Mouse (Mus musculus) heart, postnatal 25 days (tissue): ENCODE results near the gene Fam161b. TPM values are rescaled to one million over a fixed set of nuclear protein-coding genes. Genes with fewer than 3 reads are reported as not detected.

Source experiments
- total RNA-seq, 2 experiments: library from RNA; stranded (reverse); gene quantifications; 2 replicates each; pipeline ENCODE4 v1.2.3; 2021

Gene Fam161b
- total RNA-seq, 2 experiments from 2014 or later = 8.3 to 8.5 TPM

Other genes starting within 250 kb of the Fam161b start
- gene Dnal1, start 247.5 kb downstream of the Fam161b start, total RNA-seq = 10 to 100 TPM in 1 of 2 experiments, 1 to 10 TPM in 1; 8.2 to 10.1 TPM
- under 1 TPM; 0.14 to 0.18 TPM for gene Pnma1, start 213.3 kb downstream of the Fam161b start, total RNA-seq
- gene Elmsan1, start 143.0 kb downstream of the Fam161b start, total RNA-seq = 10 to 100 TPM; 13.8 to 17.7 TPM
- gene Ptgr2, start 76.6 kb downstream of the Fam161b start, total RNA-seq = 100 to 1,000 TPM; 213 to 236 TPM
- 10 to 100 TPM; 19.5 to 22.1 TPM for gene Zfp410, start 45.0 kb downstream of the Fam161b start, total RNA-seq
- 100 to 1,000 TPM; 102 to 106 TPM for gene Coq6, start 176 bp downstream of the Fam161b start, total RNA-seq
- gene Entpd5, start 47.2 kb upstream of the Fam161b start, total RNA-seq = 10 to 100 TPM; 58.1 to 59.2 TPM
- gene Bbof1, start 47.2 kb upstream of the Fam161b start, total RNA-seq = 1 to 10 TPM; 1.3 to 3.0 TPM
- gene Rnf113a2, start 55.4 kb upstream of the Fam161b start, total RNA-seq = 1 to 10 TPM; 8.4 to 8.5 TPM
- 100 to 1,000 TPM; 178 to 183 TPM for gene Aldh6a1, start 89.2 kb upstream of the Fam161b start, total RNA-seq
- 10 to 100 TPM; 10.2 to 12.2 TPM for gene Lin52, start 89.6 kb upstream of the Fam161b start, total RNA-seq
- not detected for gene Vsx2, start 207.9 kb upstream of the Fam161b start, total RNA-seq